ENCODE assay signal across 11 mouse cellular contexts in genomic region chr7:137714318-137714962, GRCm38 (mm10).
A peak's percentile ranks its signal among the peaks of the same experiment; 100 is the strongest.
DNase-seq lines count a peak whose midpoint lies in the region; ATAC-seq and TF ChIP-seq lines count a peak whose summit lies in the region.
"Had no signal": no experiment of that assay in that cellular context is flagged by ENCODE, and none has a peak within 500 bp of the region (broad histone marks: within the 10 kb centered on the region; RNA-seq: fewer than 3 reads in every experiment).

No protein-coding gene starts in this region.

- no peaks in the 10 kb centered on the region for H3K36me3 ChIP-seq in embryonic facial prominence, embryonic 11.5 days (replicated peaks; ENCODE audit: control insufficient read depth, insufficient read depth, low read depth, low read length)
- H3K36me3 ChIP-seq in thymus, adult 2 months (ENCODE audit: control insufficient read depth, insufficient read depth, low read length): no peaks in the 10 kb centered on the region
- H3K36me3 ChIP-seq: G1E had no signal

- no peak overlapping the region for H3K9ac ChIP-seq in embryonic facial prominence, embryonic 11.5 days (replicated peaks; ENCODE audit: low read length)
- H3K9ac ChIP-seq: liver, embryonic 14.5 days had no signal

- no peak for TF ChIP-seq CTCF in thymus, adult 2 months (IDR thresholded peaks at IDR 0.05; ENCODE audit: borderline replicate concordance, control insufficient read depth, extremely low read depth, insufficient read depth, low read length, poor library complexity)

- no peak overlapping the region for H3K4me3 ChIP-seq in embryonic facial prominence, embryonic 11.5 days (ENCODE audit: low read depth, low read length)
- no peak overlapping the region for H3K4me3 ChIP-seq in thymus, adult 2 months (ENCODE audit: control insufficient read depth, insufficient read depth, low read length)

- DNase-seq in gastrocnemius, postnatal 25 days: peak; percentile 10
- DNase-seq in gastrocnemius, postnatal 4 days (ENCODE audit: low spot score in 2 of 2): no peak
- peak; percentile 57 for DNase-seq in MN1 (ENCODE audit: low spot score)
- DNase-seq in embryonic facial prominence, embryonic 11.5 days (ENCODE audit: low spot score): peak; percentile 39
- peak; percentile 67 for DNase-seq in kidney, postnatal 14 days
- DNase-seq in thymus, adult 2 months: no peak
- DNase-seq in urinary bladder, postnatal 36 days (ENCODE audit: low spot score in 2 of 2): no peak
- DNase-seq in urinary bladder, postnatal 14 days (ENCODE audit: low spot score): no peak
- DNase-seq: cerebellum, adult 11-12 months had no signal

- WGBS in embryonic facial prominence, embryonic 11.5 days: 36% methylated on average over 12 of the region's 12 CpGs
- 8% methylated on average over 12 of the region's 12 CpGs for WGBS in thymus, adult 2 months

- H3K27me3 ChIP-seq in embryonic facial prominence, embryonic 11.5 days (ENCODE audit: control insufficient read depth, insufficient read depth, low read length): no peaks in the 10 kb centered on the region
- no peaks in the 10 kb centered on the region for H3K27me3 ChIP-seq in thymus, adult 2 months (ENCODE audit: control insufficient read depth, insufficient read depth, low read length)

- H3K4me1 ChIP-seq in embryonic facial prominence, embryonic 11.5 days (ENCODE audit: control insufficient read depth, insufficient read depth, low read length): no peaks in the 10 kb centered on the region
- no peaks in the 10 kb centered on the region for H3K4me1 ChIP-seq in thymus, adult 2 months (replicated peaks; ENCODE audit: control insufficient read depth, insufficient read depth, low read length)

- no peak overlapping the region for H3K4me2 ChIP-seq in embryonic facial prominence, embryonic 11.5 days (ENCODE audit: low read depth, low read length)

- no peak overlapping the region for H3K27ac ChIP-seq in embryonic facial prominence, embryonic 11.5 days (replicated peaks; ENCODE audit: low read depth, low read length)
- no peak overlapping the region for H3K27ac ChIP-seq in thymus, adult 2 months (ENCODE audit: control insufficient read depth, insufficient read depth, low read length)
- H3K27ac ChIP-seq: liver, embryonic 14.5 days had no signal

- no peak for TF ChIP-seq POLR2A in thymus, adult 2 months (IDR thresholded peaks at IDR 0.05; ENCODE audit: control insufficient read depth, extremely low read depth, insufficient read depth, low read length, poor library complexity)

- H3K9me3 ChIP-seq in embryonic facial prominence, embryonic 11.5 days (replicated peaks; ENCODE audit: control insufficient read depth, low read length): no peaks in the 10 kb centered on the region

- ATAC-seq in embryonic facial prominence, embryonic 11.5 days (replicated peaks; ENCODE audit: insufficient number of reproducible peaks, low FRiP score, low TSS enrichment, low read depth): no peak

Comparison
In these comparisons a context has a peak if more than half of its experiments do, and no peak if none do; other contexts are left out.
1. DNase-seq: peak in gastrocnemius, postnatal 25 days (single experiment), MN1 (single experiment), embryonic facial prominence, embryonic 11.5 days (single experiment) and kidney, postnatal 14 days (single experiment); none in gastrocnemius, postnatal 4 days (0 of 2), thymus, adult 2 months (single experiment), urinary bladder, postnatal 36 days (0 of 2) and urinary bladder, postnatal 14 days (single experiment).